Mouse (Mus musculus) gastrocnemius, postnatal 36 days (tissue): ENCODE data around the gene Renbp. TPM values are rescaled to one million over a fixed set of nuclear protein-coding genes. Genes with fewer than 3 reads are reported as not detected.
A peak's percentile ranks its signal among the peaks of the same experiment; 100 is the strongest.

Experiments
- DNase-seq, 2 experiments: peaks; one replicate each; pipeline ENCODE4 v3.0.0; 2022
- intact Hi-C: fragments of 180-260 bp; cut with DNase I; formaldehyde crosslinking; loops from one replicate; pipeline ENCODE4 v1.15.1; 2025
- long read RNA-seq, 2 experiments: library from polyadenylated mRNA; stranded (forward); transcript quantifications; one replicate each; pipeline ENCODE4 v2.0.0; 2021
- total RNA-seq, 2 experiments: library from RNA; stranded (reverse); gene quantifications; 2 replicates each; pipeline ENCODE4 v1.2.3; 2021

Gene Renbp
- 1 to 10 TPM; 1.8 to 2.5 TPM for total RNA-seq
- long read RNA-seq, experiment 1, partial matches to known transcripts = 0 of 6 reads
- long read RNA-seq, experiment 1, other reads (novel, unspliced or antisense) = 0 of 6 reads
- long read RNA-seq, experiment 2, partial matches to known transcripts = 1 of 1 reads
- long read RNA-seq, experiment 2, other reads (novel, unspliced or antisense) = 0 of 1 reads

GRCm38 (mm10) chrX:73930402-73931062, at the start of gene Renbp:
Renbp (minus strand) TSS chrX:73930850.
- intact Hi-C loops = no loop called here
- DNase-seq = peak; percentile 51 to 57

- intact Hi-C loops = no loop called here
- no peak for DNase-seq
Observed at GRCm38 (mm10) chrX:73977783-73978182, 47.1 kb upstream of the Renbp start.

GRCm38 (mm10) chrX:73976283-73976682, 45.6 kb upstream of the Renbp start:
- intact Hi-C loops = no loop called here
- no peak for DNase-seq

GRCm38 (mm10) chrX:73972774-73973173, 42.1 kb upstream of the Renbp start:
- intact Hi-C loops = no loop called here
- DNase-seq = no peak

GRCm38 (mm10) chrX:73970781-73971180, 40.1 kb upstream of the Renbp start:
- DNase-seq = no peak
- intact Hi-C loops = no loop called here

- no peak for DNase-seq
- intact Hi-C loops = no loop called here
Observed at GRCm38 (mm10) chrX:73969729-73970128, 39.1 kb upstream of the Renbp start.

- no peak for DNase-seq
- intact Hi-C loops = no loop called here
Observed at GRCm38 (mm10) chrX:73969167-73969566, 38.5 kb upstream of the Renbp start.

- DNase-seq = peak; percentile 75 to 85
- intact Hi-C loops = no loop called here
Observed at GRCm38 (mm10) chrX:73967177-73968075, 36.8 kb upstream of the Renbp start.

- intact Hi-C loops = no loop called here
- peak; percentile 83 to 89 for DNase-seq
Observed at GRCm38 (mm10) chrX:73966248-73967176, 35.9 kb upstream of the Renbp start, which contains the start of gene Hcfc1. Hcfc1 (minus strand) TSS chrX:73966357.

- intact Hi-C loops = no loop called here
- no peak for DNase-seq
Observed at GRCm38 (mm10) chrX:73965307-73965706, 34.7 kb upstream of the Renbp start.

GRCm38 (mm10) chrX:73964363-73964762, 33.7 kb upstream of the Renbp start:
- DNase-seq = no peak
- intact Hi-C loops = no loop called here

- intact Hi-C loops = no loop called here
- no peak for DNase-seq
Observed at GRCm38 (mm10) chrX:73954988-73955387, 24.3 kb upstream of the Renbp start.

- DNase-seq = no peak
- intact Hi-C loops = no loop called here
Observed at GRCm38 (mm10) chrX:73952603-73953002, 22.0 kb upstream of the Renbp start.

- intact Hi-C loops = no loop called here
- no peak for DNase-seq
Observed at GRCm38 (mm10) chrX:73949341-73949740, 18.7 kb upstream of the Renbp start.

- no peak for DNase-seq
- intact Hi-C loops = no loop called here
Observed at GRCm38 (mm10) chrX:73948647-73949046, 18.0 kb upstream of the Renbp start.

- intact Hi-C loops = loop anchor here (2.0 kb wide), 1 partner anchor 148 kb away; no protein-coding TSS in a partner anchor
- no peak for DNase-seq
Observed at GRCm38 (mm10) chrX:73946896-73947295, 16.2 kb upstream of the Renbp start.

- intact Hi-C loops = no loop called here
- no peak for DNase-seq
Observed at GRCm38 (mm10) chrX:73942294-73942693, 11.6 kb upstream of the Renbp start.

- intact Hi-C loops = no loop called here
Observed at GRCm38 (mm10) chrX:73941860-73942259, 11.2 kb upstream of the Renbp start.

GRCm38 (mm10) chrX:73931871-73932270, 1.2 kb upstream of the Renbp start:
- no peak for DNase-seq
- intact Hi-C loops = no loop called here

More at GRCm38 (mm10) chrX:73941860-73942259, 11.2 kb upstream of the Renbp start:
- no peak for DNase-seq

GRCm38 (mm10) chrX:73922550-73922882, 8.1 kb downstream of the Renbp start:
- intact Hi-C loops = no loop called here

More at GRCm38 (mm10) chrX:73922550-73922882, 8.1 kb downstream of the Renbp start:
- DNase-seq = no peak
